Mouse (Mus musculus) ES-Bruce4 (cell line): Measurements from ENCODE around the gene Dhdds.
A peak's percentile ranks its signal among the peaks of the same experiment; 100 is the strongest.

Experiments
- EP300 ChIP-seq: IDR thresholded peaks from 2 replicates; pipeline ENCODE4 v1.6.1; 2011; ENCODE audit warnings: low read depth, low read length; ENCODE audit not compliant: insufficient read depth
- POLR2A ChIP-seq: IDR thresholded peaks from one replicate; pipeline ENCODE4 v1.8.1; 2011; ENCODE audit warnings: low read length; ENCODE audit not compliant: insufficient read depth

- peak; percentile 85 for TF ChIP-seq EP300
- no peak for TF ChIP-seq POLR2A
Measured at GRCm38 (mm10) chr4:134017201-134017865, 16.6 kb upstream of the Dhdds start.
